Mouse (Mus musculus) retina, postnatal 7 days (tissue): ENCODE data around the gene Slc6a9.

Source experiments
- DNase-seq: peaks from one replicate; pipeline ENCODE4 v3.0.0-alpha.2; 2012; ENCODE audit warnings: low read depth, low spot score

Gene Slc6a9

DNA sequence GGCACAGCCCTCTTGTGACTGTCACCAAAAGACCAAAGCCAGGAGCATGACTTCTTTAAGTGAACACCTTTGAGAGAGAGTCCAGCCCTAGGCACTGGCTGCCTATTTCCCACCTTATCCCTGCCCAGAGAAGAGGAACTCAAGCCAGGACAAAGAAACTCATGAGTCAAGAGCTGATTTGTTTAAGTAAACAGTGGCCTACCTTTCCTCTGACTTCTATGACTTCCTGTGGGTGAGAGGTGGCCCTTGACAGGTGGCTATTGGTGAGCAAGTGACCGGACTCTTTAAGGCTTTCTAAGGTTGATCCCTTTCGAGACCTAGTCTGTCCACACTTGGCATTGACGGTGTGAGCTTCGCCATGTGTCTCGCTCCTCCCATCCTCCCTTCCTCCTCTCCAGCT is 6.5 kb downstream of the Slc6a9 start:
- no peak for DNase-seq

GRCm38 (mm10) chr4:117841566-117841965 is 7.3 kb downstream of the Slc6a9 start:
- no peak for DNase-seq

DNA sequence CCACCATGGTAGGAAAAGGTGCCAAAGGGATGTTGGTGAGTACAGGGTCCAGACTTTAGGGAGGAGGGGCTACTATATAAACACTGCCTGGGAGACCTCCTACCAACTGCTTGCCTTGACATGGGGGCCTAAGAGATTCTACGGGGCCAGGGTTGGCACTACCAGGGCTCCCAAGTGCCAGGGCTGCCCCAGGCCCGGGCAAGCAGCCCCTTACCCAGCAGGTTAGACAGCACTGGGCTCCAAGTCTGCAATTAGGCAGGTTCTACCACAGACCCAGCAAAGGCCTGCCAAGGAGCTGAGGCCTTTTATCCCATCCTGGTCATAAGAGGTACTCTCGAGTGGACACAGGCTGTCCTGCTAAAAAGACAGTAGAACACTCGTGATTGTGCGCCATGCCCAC is 8.8 kb downstream of the Slc6a9 start:
- no peak for DNase-seq

- no peak for DNase-seq
These were observed 10.2 kb downstream of the Slc6a9 start for GRCm38 (mm10) chr4:117844467-117844866.

GRCm38 (mm10) chr4:117845316-117845715 is 11.0 kb downstream of the Slc6a9 start:
- no peak for DNase-seq

- DNase-seq = no peak
These were observed 12.0 kb downstream of the Slc6a9 start for GRCm38 (mm10) chr4:117846261-117846660.

DNA sequence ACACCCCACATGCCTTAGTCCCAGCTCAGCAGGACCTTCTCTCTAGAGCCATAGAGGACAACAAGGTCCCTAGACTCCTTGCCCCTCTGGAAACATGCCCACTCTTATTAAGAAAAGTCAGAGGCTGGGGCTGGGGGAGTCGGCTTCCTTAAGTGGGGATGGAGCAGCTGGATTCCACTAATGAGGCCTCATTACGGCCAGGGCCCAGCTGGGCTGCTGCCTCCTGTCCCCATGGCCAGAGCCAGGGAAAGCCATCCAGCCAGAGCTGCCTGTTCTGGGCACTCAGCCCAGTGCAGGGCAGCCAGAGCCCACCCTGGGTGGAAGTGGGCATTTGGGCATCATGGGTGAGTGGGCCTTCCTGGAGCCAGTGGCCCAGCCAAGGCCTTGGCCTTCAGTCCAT is 12.7 kb downstream of the Slc6a9 start:
- DNase-seq = no peak

DNA sequence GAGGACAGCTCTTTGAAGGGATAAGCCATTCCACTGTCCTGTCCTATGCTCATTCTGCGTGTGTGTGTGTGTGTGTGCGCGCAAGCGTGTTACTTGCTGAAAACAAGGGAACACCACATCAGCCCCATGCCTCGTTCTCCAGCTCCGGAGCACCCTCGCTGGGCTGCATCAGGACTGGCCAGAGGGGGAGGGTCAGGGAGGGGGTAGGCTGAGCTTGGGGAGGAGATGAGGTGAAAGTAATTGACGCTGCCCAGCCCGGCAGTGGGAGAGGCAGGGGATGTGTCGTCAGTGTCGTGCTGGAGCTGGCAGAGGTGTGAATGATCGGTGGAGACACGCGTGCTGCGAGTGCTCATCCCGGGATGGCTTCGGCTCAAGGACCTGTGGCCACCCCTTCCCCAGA is 14.8 kb downstream of the Slc6a9 start:
- DNase-seq = no peak

- DNase-seq = no peak
These were observed 15.2 kb downstream of the Slc6a9 start for GRCm38 (mm10) chr4:117849506-117849905.

GRCm38 (mm10) chr4:117850176-117850575 is 15.9 kb downstream of the Slc6a9 start:
- no peak for DNase-seq

DNA sequence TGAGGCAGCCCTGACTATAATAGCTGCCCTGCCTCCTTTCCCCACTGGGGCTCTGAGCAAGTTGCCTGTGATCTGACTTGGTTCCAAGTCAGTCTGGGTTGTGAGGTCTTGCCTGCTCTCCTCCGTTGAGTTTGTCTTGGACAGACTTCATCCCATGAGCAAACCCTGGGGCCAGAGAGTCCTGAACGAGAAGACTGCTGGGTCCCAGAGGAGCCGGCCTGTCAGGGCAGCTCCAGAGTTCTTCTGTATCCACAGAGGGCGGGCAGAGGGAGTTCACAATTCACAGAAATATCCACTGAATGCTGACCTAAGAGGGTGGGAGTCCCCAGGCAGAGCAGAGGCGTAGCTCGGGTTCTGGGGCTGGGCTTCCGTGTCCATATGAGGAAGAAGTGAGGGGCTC is 16.6 kb downstream of the Slc6a9 start:
- DNase-seq = no peak

- no peak for DNase-seq
These were observed 18.0 kb downstream of the Slc6a9 start for GRCm38 (mm10) chr4:117852152-117852868.

- DNase-seq = no peak
These were observed 20.8 kb downstream of the Slc6a9 start for GRCm38 (mm10) chr4:117855146-117855545.

GRCm38 (mm10) chr4:117858794-117859193 is 24.5 kb downstream of the Slc6a9 start:
- DNase-seq = peak; percentile 69

- DNase-seq = no peak
These were observed 26.3 kb downstream of the Slc6a9 start for GRCm38 (mm10) chr4:117860570-117860969.

- DNase-seq = peak; percentile 51
These were observed 28.5 kb downstream of the Slc6a9 start for GRCm38 (mm10) chr4:117862823-117863222.

DNA sequence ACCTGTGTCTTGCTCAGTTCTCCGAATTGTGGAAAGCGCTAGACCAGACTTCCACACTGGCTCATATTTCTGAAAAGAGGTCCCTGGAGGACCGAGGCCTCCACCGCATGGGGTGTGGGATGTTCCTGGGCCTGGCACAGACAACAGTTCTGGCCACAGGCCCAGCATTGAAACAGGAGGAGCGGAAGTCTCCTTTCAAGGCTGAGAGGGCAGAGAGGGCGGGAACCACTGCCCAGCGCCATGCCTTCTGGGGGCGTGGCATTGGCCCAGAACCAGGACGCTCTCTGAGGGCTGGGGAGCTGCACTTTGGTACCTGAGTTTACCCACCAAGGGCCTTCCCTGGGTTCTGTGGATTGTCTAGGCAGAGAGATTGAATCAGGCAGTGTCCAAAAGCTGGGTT is 31.8 kb downstream of the Slc6a9 start:
- no peak for DNase-seq

DNA sequence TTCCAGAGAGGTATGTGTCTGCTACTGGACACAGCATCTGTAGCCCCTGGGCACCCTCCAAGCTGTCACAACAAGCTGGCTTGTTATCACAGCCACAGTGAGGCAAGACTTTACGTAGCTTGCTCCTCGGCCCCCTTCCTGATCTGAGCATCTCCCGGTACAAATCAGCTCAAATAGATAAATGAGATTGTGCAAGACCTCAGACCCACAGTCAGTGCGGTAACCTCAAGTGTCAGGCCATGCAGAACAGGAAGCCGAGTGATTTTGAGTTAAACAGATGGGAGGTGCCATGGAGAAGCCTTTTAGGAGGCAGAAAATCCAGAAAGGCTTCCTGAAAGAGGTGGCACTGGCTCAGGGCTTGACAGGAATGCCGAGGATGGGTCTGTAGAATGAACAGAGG is 32.7 kb downstream of the Slc6a9 start:
- DNase-seq = no peak

DNA sequence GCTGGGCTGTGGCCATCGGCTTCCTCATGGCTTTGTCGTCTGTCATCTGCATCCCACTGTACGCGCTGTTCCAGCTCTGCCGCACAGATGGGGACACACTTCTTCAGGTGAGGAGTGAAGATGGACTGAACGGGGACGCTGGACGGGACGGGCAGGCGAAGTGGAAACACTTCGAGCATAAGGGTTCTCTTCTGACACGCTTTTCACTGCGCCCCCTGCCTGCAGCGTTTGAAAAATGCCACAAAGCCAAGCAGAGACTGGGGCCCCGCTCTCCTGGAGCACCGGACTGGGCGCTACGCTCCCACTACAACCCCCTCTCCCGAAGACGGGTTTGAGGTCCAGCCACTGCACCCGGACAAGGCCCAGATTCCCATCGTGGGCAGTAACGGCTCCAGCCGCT is 33.5 kb downstream of the Slc6a9 start:
- DNase-seq = peak; percentile 47

GRCm38 (mm10) chr4:117869317-117869716 is 35.0 kb downstream of the Slc6a9 start:
- no peak for DNase-seq

DNA sequence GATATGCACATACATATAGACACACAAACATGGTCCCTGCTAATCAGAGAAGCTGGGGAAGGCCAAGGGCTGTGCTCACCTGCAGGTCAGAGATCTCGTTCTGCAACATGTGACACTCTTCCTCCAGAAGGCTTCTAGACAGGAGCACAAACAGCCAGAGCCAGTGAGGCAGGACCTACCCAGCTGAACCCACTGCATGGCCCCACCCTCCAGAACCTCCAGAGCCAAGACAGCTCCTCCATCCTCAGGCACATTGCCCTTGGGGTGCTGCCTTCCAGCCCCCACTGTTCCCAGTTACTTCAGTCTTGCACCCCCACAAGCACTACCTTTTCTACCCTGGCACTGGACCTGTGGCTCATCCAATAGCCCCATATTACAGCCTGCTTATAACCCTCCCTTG is 36.1 kb downstream of the Slc6a9 start:
- DNase-seq = no peak

DNA sequence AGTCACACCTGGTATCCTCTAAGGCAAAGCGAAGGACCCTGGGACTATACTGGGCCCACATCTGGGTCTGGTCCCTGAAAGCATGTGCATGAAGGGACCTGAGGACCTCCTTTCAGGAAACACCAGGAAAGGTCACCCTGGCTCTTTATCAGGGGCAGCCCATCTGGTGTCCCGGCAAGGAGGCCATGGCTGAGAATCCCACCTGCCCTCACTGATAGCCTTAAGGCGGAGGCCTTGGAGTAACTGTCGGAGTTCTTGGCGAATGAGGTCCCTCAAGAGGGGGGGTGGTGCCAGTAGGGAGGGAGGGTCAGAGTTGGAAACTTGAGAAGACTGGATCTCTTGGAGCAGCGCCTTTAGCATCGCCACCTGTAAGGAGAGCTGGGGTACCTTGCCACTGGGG is 37.5 kb downstream of the Slc6a9 start:
- no peak for DNase-seq

- DNase-seq = no peak
These were observed 38.2 kb downstream of the Slc6a9 start, which contains the start of gene Ccdc24 for GRCm38 (mm10) chr4:117872471-117872886. Gene Ccdc24, minus strand, starts transcription at chr4:117872557.

- DNase-seq = no peak
These were observed 39.3 kb downstream of the Slc6a9 start for GRCm38 (mm10) chr4:117873615-117874014.
